Mouse (Mus musculus) cortical plate, adult 2 months (tissue): ENCODE data around the gene Ttf2. TPM values are rescaled to one million over a fixed set of nuclear protein-coding genes. Genes with fewer than 3 reads are reported as not detected.
A peak's percentile ranks its signal among the peaks of the same experiment; 100 is the strongest.

Experiments used
- H3K27ac ChIP-seq: fragments of 200-500 bp; 2 replicates; pipeline ENCODE4 v1.5.1; 2012; ENCODE audit warnings: low read length, control low read depth, inconsistent platforms; ENCODE audit not compliant: insufficient read depth
- H3K4me1 ChIP-seq: fragments of 200-500 bp; 2 replicates; pipeline ENCODE4 v1.6.1; 2011; ENCODE audit warnings: low read length; ENCODE audit not compliant: control insufficient read depth, insufficient read depth
- H3K4me3 ChIP-seq: fragments of 200-500 bp; 2 replicates; pipeline ENCODE4 v1.5.1; 2011; ENCODE audit warnings: mild to moderate bottlenecking, low read length, control low read depth; ENCODE audit not compliant: insufficient read depth
- CTCF ChIP-seq: fragments of 200-500 bp; IDR thresholded peaks from 2 replicates; pipeline ENCODE4 v1.5.1; 2011; ENCODE audit warnings: mild to moderate bottlenecking, control low read depth, low read length; ENCODE audit not compliant: insufficient read depth; ENCODE audit errors: extremely low read depth
- POLR2A ChIP-seq: fragments of 200-500 bp; IDR thresholded peaks from 2 replicates; pipeline ENCODE4 v1.6.1; 2011; ENCODE audit warnings: mild to moderate bottlenecking, low read length, control low read depth; ENCODE audit not compliant: insufficient read depth; ENCODE audit errors: extremely low read depth
- polyA plus RNA-seq: library from polyadenylated mRNA; depleted of rRNA; stranded (reverse); fragments of >200 nt; gene quantifications from 2 replicates; pipeline ENCODE4 v1.2.3, GENCODE M21; 2012

Gene Ttf2
- polyA plus RNA-seq, 1 experiment, result 1.2 TPM

DNA sequence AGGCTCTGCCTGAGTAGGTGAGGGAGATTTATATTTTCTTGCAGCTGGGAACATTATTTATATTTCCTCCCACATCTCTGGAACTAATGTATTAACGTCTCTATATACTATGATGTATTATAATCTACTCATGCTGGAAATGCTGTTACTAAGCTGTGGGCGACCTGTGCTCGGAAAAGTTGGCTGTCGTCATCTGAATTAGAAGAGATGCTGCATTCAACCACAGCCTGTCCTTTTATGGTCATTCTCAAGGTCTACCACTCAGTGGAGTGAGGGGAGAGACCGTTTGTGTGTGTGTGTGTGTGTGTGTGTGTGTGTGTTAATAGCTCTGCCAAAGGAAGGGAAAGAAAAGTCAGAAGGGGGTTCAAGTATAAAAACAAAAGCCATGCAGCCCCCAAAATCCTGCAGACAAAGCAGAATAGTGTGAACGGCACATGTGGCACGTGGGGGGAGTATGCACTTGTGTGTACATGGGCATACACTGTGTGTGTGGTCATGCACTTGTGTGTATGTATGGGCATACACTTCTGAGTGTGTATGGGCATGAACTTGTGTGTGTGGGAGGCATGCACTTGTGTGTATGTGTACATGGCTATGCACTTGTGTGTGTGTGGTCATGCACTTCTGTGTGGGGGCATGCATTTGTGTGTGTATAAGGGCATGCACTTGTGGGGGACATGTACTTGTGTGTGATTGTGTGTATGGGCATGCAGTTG lies 57.8 kb downstream of the Ttf2 start:
- Histone ChIP-seq H3K4me1 (no peaks in the 10 kb centered on the region), H3K27ac (no peak overlapping the region), H3K4me3 (no peak overlapping the region)
- TF ChIP-seq POLR2A, result no peak
- no peak for TF ChIP-seq CTCF

DNA sequence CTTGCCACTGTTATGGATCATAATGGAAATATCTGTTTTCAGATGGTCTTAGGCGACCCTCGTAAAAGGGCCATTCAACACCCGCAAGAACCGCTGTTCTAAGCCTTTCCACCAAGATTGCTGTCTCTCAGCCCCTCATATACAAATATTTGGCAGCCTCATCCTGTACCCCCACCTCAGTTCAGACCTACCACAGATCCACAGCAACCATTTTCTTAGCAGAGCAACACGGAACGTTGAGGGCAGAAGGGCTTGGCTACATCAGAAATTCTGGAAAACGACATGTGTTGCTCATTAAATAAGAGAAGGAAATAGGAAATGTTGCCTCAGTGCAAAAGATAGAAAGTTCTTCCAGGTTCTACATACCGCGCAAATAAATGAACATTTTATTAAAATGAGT lies 58.4 kb downstream of the Ttf2 start:
- Histone ChIP-seq H3K4me3 (no peak overlapping the region), H3K27ac (no peak overlapping the region), H3K4me1 (no peaks in the 10 kb centered on the region)
- TF ChIP-seq POLR2A, result no peak
- TF ChIP-seq CTCF, result no peak

DNA sequence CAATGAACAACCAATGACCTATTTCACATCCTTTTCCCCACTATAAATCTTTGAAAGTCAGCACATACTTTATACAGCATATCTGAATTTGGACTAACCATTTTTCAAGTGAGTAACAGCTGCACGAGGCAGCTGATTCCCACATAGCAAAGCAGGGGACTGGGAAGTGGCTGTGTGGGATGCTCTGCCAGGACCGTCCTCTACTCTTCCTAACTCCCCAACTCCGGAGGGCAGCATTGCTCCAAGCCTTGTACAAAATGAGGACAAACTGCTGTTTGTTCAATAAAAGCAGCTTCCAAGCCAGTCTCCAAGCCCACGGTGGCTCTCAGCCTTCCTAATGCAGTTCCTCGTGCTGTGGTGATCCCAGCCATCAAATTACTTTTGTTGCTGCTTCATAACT lies 58.8 kb downstream of the Ttf2 start:
- H3K4me1 ChIP-seq, result no peaks in the 10 kb centered on the region
- no peak overlapping the region for H3K27ac ChIP-seq
- no peak for TF ChIP-seq POLR2A
- TF ChIP-seq CTCF, result no peak
- H3K4me3 ChIP-seq, result no peak overlapping the region

DNA sequence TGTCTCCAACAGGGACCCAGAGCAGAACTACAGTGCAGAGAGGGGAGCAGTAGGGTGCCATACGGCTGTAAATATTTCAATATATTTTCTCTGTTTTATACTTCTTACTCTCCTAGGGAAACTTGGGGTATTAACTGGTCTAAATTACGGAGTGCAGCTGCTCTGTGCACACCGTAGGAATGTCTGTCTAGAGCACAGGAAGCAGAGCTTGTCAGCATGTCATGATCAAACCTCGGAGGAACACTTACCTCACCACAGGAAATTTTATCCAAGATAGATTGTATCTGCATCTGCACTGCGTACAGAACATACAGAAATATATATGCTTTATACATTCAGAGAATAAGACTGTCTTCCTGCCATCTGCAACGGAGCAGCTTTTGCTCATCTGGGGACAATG lies 60.9 kb downstream of the Ttf2 start:
- Histone ChIP-seq H3K4me3 (no peak overlapping the region), H3K4me1 (no peaks in the 10 kb centered on the region), H3K27ac (no peak overlapping the region)
- TF ChIP-seq CTCF (no peak), POLR2A (no peak)

DNA sequence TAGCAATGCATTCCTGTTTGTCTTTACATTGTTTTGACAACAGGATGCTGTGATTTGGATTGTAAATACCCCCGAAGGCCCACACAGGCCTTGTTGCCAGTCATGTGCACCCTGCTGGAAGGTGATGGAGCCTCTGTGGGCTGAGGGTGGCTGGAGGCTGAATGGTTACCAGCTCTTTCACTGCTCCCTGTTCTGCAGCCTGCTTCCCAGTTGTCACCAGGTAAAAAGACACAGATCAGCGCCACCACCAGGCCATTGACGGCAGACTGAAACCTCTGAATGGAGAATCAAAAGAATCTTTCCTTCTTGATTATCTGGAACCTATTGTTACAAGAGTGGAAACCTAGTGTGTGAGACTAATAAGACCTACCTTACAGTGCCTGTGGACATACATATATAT lies 62.5 kb downstream of the Ttf2 start:
- Histone ChIP-seq H3K4me1 (no peaks in the 10 kb centered on the region), H3K27ac (no peak overlapping the region), H3K4me3 (no peak overlapping the region)
- no peak for TF ChIP-seq POLR2A
- TF ChIP-seq CTCF, result peak; percentile 26; the same call in 1 of the 2 replicates

DNA sequence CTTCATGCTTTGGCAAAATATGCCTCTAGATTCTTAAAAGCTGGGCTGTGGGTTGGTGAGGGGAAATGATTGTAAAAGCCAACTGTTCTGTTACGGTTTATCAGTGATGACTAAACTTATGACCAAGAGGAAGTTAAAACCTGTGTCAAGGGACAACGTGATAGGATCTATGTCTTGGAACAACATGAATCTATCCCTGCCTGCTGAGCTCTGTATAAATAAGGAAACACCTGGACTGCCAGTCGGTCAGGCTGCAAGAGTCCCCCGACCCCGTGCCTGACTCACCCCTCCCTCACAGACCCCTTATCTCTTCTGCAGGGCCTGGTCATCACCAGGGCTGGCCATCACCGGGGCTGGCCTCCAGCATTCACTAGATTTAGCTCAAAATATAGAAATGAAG lies 63.3 kb downstream of the Ttf2 start:
- no peak overlapping the region for H3K27ac ChIP-seq
- H3K4me3 ChIP-seq, result no peak overlapping the region
- TF ChIP-seq CTCF (no peak), POLR2A (no peak)
- no peaks in the 10 kb centered on the region for H3K4me1 ChIP-seq

DNA sequence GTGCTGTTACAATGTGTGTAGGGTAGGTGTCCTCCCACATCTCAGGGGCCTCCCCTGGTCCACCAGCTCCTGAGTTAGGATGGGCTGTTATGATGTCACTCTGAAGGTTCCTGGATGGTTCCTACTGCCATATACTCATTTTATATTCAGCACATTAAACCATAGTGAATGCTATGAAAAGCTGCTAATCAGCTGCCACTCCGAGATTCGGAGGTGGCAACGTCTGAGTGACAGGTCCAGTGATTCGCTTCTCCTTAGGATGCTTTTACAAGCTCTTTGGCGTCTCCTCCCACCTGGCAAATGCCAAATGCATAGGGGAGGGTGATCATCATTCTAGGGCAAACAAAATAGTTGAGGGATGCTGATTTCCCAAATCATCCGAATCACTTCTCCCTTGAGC lies 74.0 kb downstream of the Ttf2 start:
- H3K27ac ChIP-seq, result no peak overlapping the region
- TF ChIP-seq POLR2A (no peak), CTCF (no peak)
- H3K4me3 ChIP-seq, result no peak overlapping the region
- no peaks in the 10 kb centered on the region for H3K4me1 ChIP-seq

DNA sequence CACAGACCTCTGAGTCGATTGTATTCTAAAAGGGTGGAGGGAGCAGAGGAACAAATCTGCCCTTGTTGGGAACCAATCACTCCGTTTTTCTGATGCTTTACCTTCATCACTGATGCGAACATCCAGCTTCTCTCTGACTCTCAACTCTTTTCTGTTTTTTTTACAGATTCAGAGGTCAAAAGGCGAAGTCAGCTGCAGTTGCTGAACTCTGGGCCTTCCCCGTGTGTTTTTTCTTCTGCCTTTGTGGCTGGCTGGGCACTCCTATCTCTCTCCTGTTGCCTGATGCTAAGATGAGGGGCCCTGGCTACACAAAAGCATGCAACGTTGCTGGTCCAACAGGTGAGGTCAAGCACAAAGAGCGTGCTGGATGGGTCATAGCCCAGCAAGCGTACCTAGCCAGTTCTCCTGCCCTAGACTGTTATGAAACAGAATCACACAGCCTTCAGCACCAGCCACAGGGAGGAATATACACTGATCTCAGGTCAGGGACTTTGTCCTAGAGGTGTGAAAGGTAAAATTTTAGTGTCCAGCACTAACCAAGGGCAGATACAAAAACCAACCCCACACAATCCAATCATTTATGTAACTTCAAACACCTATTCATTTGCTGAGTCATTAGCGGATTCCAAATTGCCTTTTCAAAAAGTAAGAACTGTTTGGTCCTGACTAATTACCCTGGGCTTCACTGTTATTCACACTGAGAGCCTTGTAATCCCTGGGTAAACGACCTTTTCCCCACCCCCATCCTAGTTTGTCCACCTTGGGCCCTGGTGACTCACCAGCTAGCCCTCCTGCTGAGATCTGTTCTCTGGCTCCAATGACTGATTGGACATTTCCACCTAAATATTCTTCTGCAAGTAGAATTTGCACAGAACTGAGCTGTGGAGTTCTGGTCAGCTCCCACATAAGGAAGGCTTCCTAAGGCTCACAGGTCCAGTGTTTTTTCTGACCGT lies 76.8 kb downstream of the Ttf2 start:
- H3K4me1 ChIP-seq, result no peaks in the 10 kb centered on the region
- H3K4me3 ChIP-seq, result no peak overlapping the region
- H3K27ac ChIP-seq, result no peak overlapping the region
- TF ChIP-seq CTCF (no peak), POLR2A (no peak)

DNA sequence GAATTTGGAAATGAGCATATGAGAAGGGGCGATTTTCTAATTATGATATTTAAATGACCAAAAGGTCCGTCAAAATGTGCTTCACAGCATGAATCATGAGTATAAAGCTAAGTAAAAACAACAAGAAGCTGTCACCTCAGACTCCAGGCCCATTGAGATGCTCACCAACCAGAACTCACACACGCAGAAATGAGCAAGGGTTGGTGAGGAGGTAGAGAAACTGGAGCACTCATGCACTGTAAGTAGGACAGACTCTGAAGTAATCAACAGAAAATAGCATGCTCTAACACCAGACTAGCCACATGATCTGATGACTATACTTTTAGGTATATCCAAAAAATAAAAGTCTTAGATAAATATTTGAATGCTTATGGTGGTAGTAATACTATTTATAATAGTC lies 79.1 kb downstream of the Ttf2 start:
- no peak for TF ChIP-seq POLR2A
- TF ChIP-seq CTCF, result no peak
- Histone ChIP-seq H3K4me1 (no peaks in the 10 kb centered on the region), H3K4me3 (no peak overlapping the region), H3K27ac (no peak overlapping the region)
